Mouse (Mus musculus) lung, embryonic 14.5 days (tissue): ENCODE results near the gene Spi1. TPM values are rescaled to one million over a fixed set of nuclear protein-coding genes. Genes with fewer than 3 reads are reported as not detected.
"Not testable (repeated sequence)": the region's sequence is repeated elsewhere in the genome, so short reads cannot be mapped to it uniquely, and the experiment has no call there.

Source experiments
- ATAC-seq: fragments of 200-750 bp; cut with Nextera tagmentation; 2 replicates; pipeline ENCODE4 v1.8.0; 2017; ENCODE audit warnings: mild to moderate bottlenecking, moderate TSS enrichment, moderate library complexity; ENCODE audit not compliant: insufficient read depth
- DNase-seq: peaks from one replicate; pipeline ENCODE4 v3.0.0-alpha.2; 2015
- H3K27ac ChIP-seq: fragments of 300-500 bp; sonication (generic); 2 replicates; pipeline ENCODE4 v1.5.1; 2014; ENCODE audit warnings: low read depth, mild to moderate bottlenecking, moderate library complexity
- H3K27me3 ChIP-seq: fragments of 300-500 bp; sonication (generic); 2 replicates; pipeline ENCODE4 v1.6.1; 2014; ENCODE audit warnings: low read length, control low read depth; ENCODE audit not compliant: insufficient read depth
- H3K36me3 ChIP-seq: fragments of 300-500 bp; sonication (generic); 2 replicates; pipeline ENCODE4 v1.6.1; 2014; ENCODE audit warnings: control low read depth; ENCODE audit not compliant: insufficient read depth
- H3K4me1 ChIP-seq: fragments of 300-500 bp; sonication (generic); 2 replicates; pipeline ENCODE4 v1.6.1; 2014; ENCODE audit warnings: antibody characterized with exemption, control low read depth; ENCODE audit not compliant: insufficient read depth
- H3K4me2 ChIP-seq: fragments of 300-500 bp; sonication (generic); 2 replicates; pipeline ENCODE4 v1.6.1; 2014; ENCODE audit warnings: mild to moderate bottlenecking
- H3K4me3 ChIP-seq: fragments of 300-500 bp; sonication (generic); 2 replicates; pipeline ENCODE4 v1.5.1; 2014; ENCODE audit warnings: low read depth, low read length
- H3K9ac ChIP-seq: fragments of 300-500 bp; sonication (generic); 2 replicates; pipeline ENCODE4 v1.6.1; 2014
- H3K9me3 ChIP-seq: fragments of 300-500 bp; sonication (generic); 2 replicates; pipeline ENCODE4 v1.6.1; 2016; ENCODE audit warnings: low read depth, low read length, control low read depth
- CTCF ChIP-seq: IDR thresholded peaks from 2 replicates; pipeline ENCODE4 v1.5.1; 2016; ENCODE audit warnings: antibody characterized with exemption, low read depth
- WGBS: fragments of 180-500 bp; shearing (Covaris S2); extraction: QIAGEN DNeasy Blood & Tissue Kit; methylation state at CpG from one replicate; pipeline ENCODE4 v1.1.7; 2014; 5-methylcytosine and 5-hydroxymethylcytosine counted together
- polyA plus RNA-seq: library from polyadenylated mRNA; unstranded; fragments of >200 nt; fragmentation: Nextera tagmentation; extraction: Ambion mirVana; gene quantifications from 2 replicates; pipeline ENCODE4 v1.2.1, GENCODE M21; 2014

Spi1 gene
- polyA plus RNA-seq, 1 experiment from 2014 or later = 6.2 TPM

- no peak overlapping the region for H3K4me3 ChIP-seq
- H3K27me3 ChIP-seq = no peaks in the 10 kb centered on the region
- no peak overlapping the region for H3K4me2 ChIP-seq
- DNase-seq = no peak
- H3K9ac ChIP-seq = no peak overlapping the region; the same call in 1 of the 2 replicates
- no peaks in the 10 kb centered on the region for H3K36me3 ChIP-seq
- no peak for TF ChIP-seq CTCF
- no peaks in the 10 kb centered on the region for H3K4me1 ChIP-seq
- ATAC-seq = no peak
- H3K9me3 ChIP-seq = no peaks in the 10 kb centered on the region
- H3K27ac ChIP-seq = no peak overlapping the region
- 75% methylated on average over 10 of the region's 10 CpGs for WGBS
These were observed 14.8 kb downstream of the Spi1 start for GRCm38 (mm10) chr2:91097015-91097414.

- no peaks in the 10 kb centered on the region for H3K36me3 ChIP-seq
- no peak overlapping the region for H3K9ac ChIP-seq
- no peak overlapping the region for H3K4me3 ChIP-seq
- H3K9me3 ChIP-seq = no peaks in the 10 kb centered on the region
- DNase-seq (no peak), ATAC-seq (no peak)
- no peak for TF ChIP-seq CTCF
- H3K4me2 ChIP-seq = no peak overlapping the region
- 79% methylated on average over 2 of the region's 2 CpGs for WGBS
- H3K27me3 ChIP-seq = no peaks in the 10 kb centered on the region
- no peak overlapping the region for H3K27ac ChIP-seq
- H3K4me1 ChIP-seq = no peaks in the 10 kb centered on the region
These were observed 16.0 kb downstream of the Spi1 start for GRCm38 (mm10) chr2:91098156-91098555.

- no peak overlapping the region for H3K4me2 ChIP-seq
- no peak overlapping the region for H3K9ac ChIP-seq
- H3K4me1 ChIP-seq = no peaks in the 10 kb centered on the region
- peak; percentile 87 for ATAC-seq
- no peak overlapping the region for H3K27ac ChIP-seq
- 6% methylated on average over 7 of the region's 7 CpGs for WGBS
- H3K4me3 ChIP-seq = no peak overlapping the region
- peak; percentile 96 for TF ChIP-seq CTCF
- no peaks in the 10 kb centered on the region for H3K27me3 ChIP-seq
- H3K9me3 ChIP-seq = no peaks in the 10 kb centered on the region
- no peaks in the 10 kb centered on the region for H3K36me3 ChIP-seq
- peak; percentile 96 for DNase-seq
These were observed 19.0 kb downstream of the Spi1 start for GRCm38 (mm10) chr2:91101124-91101740.

- DNase-seq = no peak
- WGBS = 72% methylated on average over 3 of the region's 3 CpGs
- H3K9ac ChIP-seq = no peak overlapping the region
- no peak overlapping the region for H3K27ac ChIP-seq
- no peak for TF ChIP-seq CTCF
- no peaks in the 10 kb centered on the region for H3K9me3 ChIP-seq
- H3K4me3 ChIP-seq = no peak overlapping the region
- no peaks in the 10 kb centered on the region for H3K27me3 ChIP-seq
- no peak overlapping the region for H3K4me2 ChIP-seq
- no peaks in the 10 kb centered on the region for H3K4me1 ChIP-seq
- no peak for ATAC-seq
- H3K36me3 ChIP-seq = no peaks in the 10 kb centered on the region
These were observed 26.0 kb downstream of the Spi1 start for GRCm38 (mm10) chr2:91108156-91108555.

- H3K36me3 ChIP-seq = no peaks in the 10 kb centered on the region
- H3K4me1 ChIP-seq = no peaks in the 10 kb centered on the region
- H3K9me3 ChIP-seq = no peaks in the 10 kb centered on the region
- no peak overlapping the region for H3K4me3 ChIP-seq
- no peak for ATAC-seq
- no peak overlapping the region for H3K27ac ChIP-seq
- TF ChIP-seq CTCF = no peak
- no peak overlapping the region for H3K9ac ChIP-seq
- 77% methylated on average over 5 of the region's 5 CpGs for WGBS
- no peak overlapping the region for H3K4me2 ChIP-seq
- no peak for DNase-seq
- H3K27me3 ChIP-seq = no peaks in the 10 kb centered on the region
These were observed 27.1 kb downstream of the Spi1 start for GRCm38 (mm10) chr2:91109241-91109640.

- TF ChIP-seq CTCF = no peak
- Histone ChIP-seq H3K9me3 (no peaks in the 10 kb centered on the region), H3K4me2 (no peak overlapping the region), H3K4me3 (no peak overlapping the region), H3K27me3 (no peaks in the 10 kb centered on the region), H3K9ac (no peak overlapping the region), H3K36me3 (no peaks in the 10 kb centered on the region), H3K27ac (no peak overlapping the region), H3K4me1 (no peaks in the 10 kb centered on the region)
- ATAC-seq (no peak), DNase-seq (no peak)
- 65% methylated on average over 5 of the region's 5 CpGs for WGBS
These were observed 27.7 kb downstream of the Spi1 start for GRCm38 (mm10) chr2:91109807-91110385.

- Histone ChIP-seq H3K4me1 (no peaks in the 10 kb centered on the region), H3K4me2 (no peak overlapping the region), H3K27ac (no peak overlapping the region), H3K27me3 (no peaks in the 10 kb centered on the region), H3K9ac (no peak overlapping the region), H3K36me3 (no peaks in the 10 kb centered on the region), H3K4me3 (no peak overlapping the region), H3K9me3 (no peaks in the 10 kb centered on the region)
- ATAC-seq (no peak), DNase-seq (no peak)
- WGBS = 77% methylated on average over 6 of the region's 6 CpGs
- peak; percentile 18; the same call in 1 of the 2 replicates for TF ChIP-seq CTCF
These were observed 28.2 kb downstream of the Spi1 start for GRCm38 (mm10) chr2:91110429-91110828.

GRCm38 (mm10) chr2:91111832-91112231 is 29.6 kb downstream of the Spi1 start:
- not testable (repeated sequence) for H3K9me3 ChIP-seq, DNase-seq, H3K4me2 ChIP-seq, H3K27ac ChIP-seq, H3K27me3 ChIP-seq, H3K9ac ChIP-seq, H3K4me3 ChIP-seq, H3K36me3 ChIP-seq, H3K4me1 ChIP-seq, ATAC-seq
- 88% methylated on average over 3 of the region's 3 CpGs for WGBS
